Mouse (Mus musculus) Patski (cell line): ENCODE measurements around the gene BC016579. TPM values are rescaled to one million over a fixed set of nuclear protein-coding genes. Genes with fewer than 3 reads are reported as not detected.

Source experiments
- ATAC-seq: fragments of 100-300 bp; one replicate; pipeline ENCODE4 v1.8.0; 2021
- CTCF ChIA-PET: fragments of 350-600 bp; sonication (Branson Sonifier 250); formaldehyde crosslinking; loops from one replicate; lab custom pipeline; 2022; ENCODE audit warnings: inconsistent platforms; lab: Charles Lee
- POLR2A ChIA-PET: fragments of 350-600 bp; sonication (Branson Sonifier 250); formaldehyde crosslinking; loops from one replicate; lab custom pipeline; 2022; ENCODE audit warnings: antibody characterized with exemption, inconsistent platforms; lab: Charles Lee
- DNase-seq: peaks from one replicate; pipeline ENCODE4 v3.0.0-alpha.2; 2011; ENCODE audit warnings: low read depth, low spot score
- H3K27me3 ChIP-seq: fragments of 371-371 bp; one replicate; pipeline ENCODE4 v1.5.1; 2021
- CTCF ChIP-seq: fragments of 100-300 bp; IDR thresholded peaks from one replicate; pipeline ENCODE4 v1.5.1; 2021
- in situ Hi-C: fragments of 300-500 bp; cut with MboI; formaldehyde crosslinking; loops from 3 replicates; pipeline ENCODE4 v1.11.1; 2018; ENCODE audit warnings: low pct_unique_long_range_greater_than_20kb, mixed read lengths
- polyA plus RNA-seq: library from polyadenylated mRNA; unstranded; gene quantifications from one replicate; pipeline ENCODE4 v1.2.3, GENCODE M21; 2021

BC016579 gene
- polyA plus RNA-seq, 1 experiment from 2014 or later, result not detected

GRCm38 (mm10) chr16:45624791-45625190, 29.1 kb downstream of the BC016579 start:
- TF ChIP-seq CTCF, result no peak
- in situ Hi-C loops, result loop anchor here (25.0 kb wide), 1 partner anchor 862 kb away; the partner anchor contains the start of gene Cd200r1
- no peak for DNase-seq
- ATAC-seq, result no peak
- CTCF ChIA-PET, result no interaction called here
- POLR2A ChIA-PET, result no interaction called here
- H3K27me3 ChIP-seq, result peaks cover 6% of the 10 kb centered on the region

DNA sequence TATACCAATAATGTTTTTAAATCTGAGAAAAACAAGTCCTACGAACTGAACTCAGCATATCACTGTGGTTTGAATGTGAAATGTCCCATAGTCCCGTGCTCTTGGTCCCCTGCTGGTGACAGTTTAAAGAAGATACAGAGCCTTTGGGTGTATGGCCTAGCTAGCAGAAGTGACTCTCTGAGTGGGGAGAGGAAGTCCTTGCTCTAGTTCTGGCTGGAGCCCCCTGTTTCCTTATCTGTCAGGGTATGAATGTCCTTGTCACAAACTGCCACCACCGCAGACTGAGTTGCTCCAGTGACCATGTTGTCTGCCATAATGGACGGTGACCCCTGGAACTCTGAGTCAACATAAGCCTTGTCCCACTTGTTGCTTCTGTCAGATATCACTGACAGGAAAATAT, 30.6 kb downstream of the BC016579 start:
- CTCF ChIA-PET, result no interaction called here

DNA sequence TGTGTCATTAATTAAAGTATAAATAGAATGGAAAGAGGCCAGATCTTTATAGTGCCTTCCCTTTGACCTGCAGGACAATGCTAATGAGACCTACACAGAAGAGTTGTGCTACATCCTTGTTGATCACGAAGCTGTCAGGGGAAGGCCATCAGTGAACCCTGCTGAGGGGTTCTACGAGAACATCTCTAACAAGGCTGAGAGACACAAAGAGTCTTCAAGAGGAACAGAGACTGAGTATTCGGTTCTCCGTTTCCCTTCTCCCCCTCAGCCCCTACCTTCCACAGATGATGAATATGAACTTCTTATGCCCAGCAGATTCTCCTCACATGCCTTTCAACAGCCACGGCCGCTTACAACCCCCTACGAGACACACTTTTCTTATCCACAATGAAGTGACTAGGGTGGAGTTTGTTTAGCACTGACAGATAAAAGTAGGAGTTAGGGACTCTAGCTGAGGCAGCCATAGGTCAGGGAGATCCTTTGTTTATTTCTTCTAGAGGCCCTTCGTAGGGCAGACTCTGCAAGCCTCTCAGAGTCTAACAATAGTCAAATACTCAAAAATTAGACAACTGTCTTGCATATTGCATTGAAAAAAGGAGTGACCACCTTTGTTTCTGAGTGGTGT, 34.0 kb downstream of the BC016579 start:
- peaks cover 25% of the 10 kb centered on the region for H3K27me3 ChIP-seq
- no peak for DNase-seq
- ATAC-seq, result no peak
- ChIA-PET CTCF (interaction anchor here (3.0 kb wide), 1 partner anchor 10 kb away, joined by 8 read pairs; no protein-coding TSS in a partner anchor), POLR2A (no interaction called here)
- no peak for TF ChIP-seq CTCF
- in situ Hi-C loops, result no loop called here

More for the DNA sequence above, 30.6 kb downstream of the BC016579 start:
- in situ Hi-C loops, result no loop called here
- TF ChIP-seq CTCF, result no peak
- DNase-seq (no peak), ATAC-seq (no peak)
- peaks cover 12% of the 10 kb centered on the region for H3K27me3 ChIP-seq
- POLR2A ChIA-PET, result no interaction called here

DNA sequence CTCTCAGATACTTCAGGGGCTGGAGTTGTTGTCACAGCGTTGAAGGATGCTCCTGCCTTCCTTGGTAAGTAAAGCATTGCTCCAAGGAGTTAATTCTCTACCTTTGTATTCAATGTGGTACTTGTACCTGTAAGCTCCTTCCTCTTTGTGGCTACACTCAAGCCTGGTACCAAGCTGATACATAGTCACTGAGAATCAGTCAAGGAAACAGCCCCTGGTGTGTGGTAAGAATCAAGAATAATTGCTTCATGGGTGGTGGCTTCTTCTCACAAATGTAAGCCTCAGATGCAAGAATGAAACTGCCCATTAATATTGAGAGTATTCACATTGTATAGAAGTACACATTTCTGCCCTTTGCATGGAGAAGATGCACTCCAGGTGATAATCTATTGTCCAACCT, 37.9 kb downstream of the BC016579 start:
- in situ Hi-C loops, result no loop called here
- no peak for DNase-seq
- ChIA-PET CTCF (interaction anchor here (1.3 to 3.6 kb wide), 3 partner anchors 9 to 423 kb away, joined by 3 to 12 read pairs (median 3); no protein-coding TSS in a partner anchor), POLR2A (no interaction called here)
- H3K27me3 ChIP-seq, result peaks cover 20% of the 10 kb centered on the region
- TF ChIP-seq CTCF, result no peak
- ATAC-seq, result no peak

DNA sequence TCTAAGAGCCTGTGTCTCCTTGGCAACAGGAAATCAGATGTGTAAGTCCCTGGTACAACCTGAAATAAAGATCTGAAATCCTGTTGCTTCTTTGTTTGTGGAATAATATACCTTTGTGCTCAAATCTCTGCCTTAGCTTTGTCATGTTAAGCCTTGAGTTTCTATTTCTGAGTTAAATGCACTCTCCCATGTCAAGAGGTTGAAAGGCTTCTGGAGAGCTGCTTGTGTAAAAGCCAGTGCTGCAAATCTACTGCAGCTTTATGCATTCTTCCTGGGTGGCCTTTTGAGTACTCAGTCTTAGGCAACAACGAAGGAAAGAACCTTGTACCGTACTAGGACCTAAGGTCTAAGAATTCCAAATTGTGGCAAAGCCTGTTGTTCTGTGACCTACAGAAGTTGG, 40.6 kb downstream of the BC016579 start:
- DNase-seq (no peak), ATAC-seq (no peak)
- ChIA-PET POLR2A (no interaction called here), CTCF (interaction anchor here (1.3 kb wide), 1 partner anchor 8 kb away, joined by 6 read pairs; no protein-coding TSS in a partner anchor)
- peaks cover 14% of the 10 kb centered on the region for H3K27me3 ChIP-seq
- no peak for TF ChIP-seq CTCF
- in situ Hi-C loops, result no loop called here

- DNase-seq, result no peak
- POLR2A ChIA-PET, result no interaction called here
- CTCF ChIA-PET, result interaction anchor here (1.5 kb wide), 1 partner anchor 8 kb away, joined by 4 read pairs; no protein-coding TSS in a partner anchor
- peaks cover 6% of the 10 kb centered on the region for H3K27me3 ChIP-seq
- TF ChIP-seq CTCF, result no peak
- ATAC-seq, result no peak
- in situ Hi-C loops, result no loop called here
Observed at GRCm38 (mm10) chr16:45610267-45610666, 43.6 kb downstream of the BC016579 start, which contains the start of gene Gcsam. Gene Gcsam (plus strand): TSS chr16:45610380.

DNA sequence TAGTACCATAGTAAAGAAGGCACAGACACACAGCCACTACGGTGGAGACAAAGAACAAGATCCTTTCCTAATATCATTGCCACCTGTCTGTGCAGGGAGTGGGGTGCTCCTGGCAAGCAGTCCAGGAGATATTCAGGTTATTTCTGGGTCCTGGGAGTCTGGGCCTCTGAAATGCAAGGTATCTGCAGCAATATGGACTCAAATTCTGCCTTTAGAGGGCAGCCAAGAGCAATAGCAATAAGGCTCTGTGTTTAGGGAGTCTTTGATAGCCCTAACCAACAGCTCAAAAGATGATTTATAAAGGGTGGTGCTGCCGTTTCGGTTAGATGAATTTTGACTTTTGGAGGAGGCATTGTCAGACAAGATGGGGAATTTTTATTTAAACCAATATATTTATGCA, 44.6 kb downstream of the BC016579 start:
- H3K27me3 ChIP-seq, result peaks cover 9% of the 10 kb centered on the region
- in situ Hi-C loops, result no loop called here
- ChIA-PET POLR2A (no interaction called here), CTCF (interaction anchor here (1.4 to 1.5 kb wide), 3 partner anchors 9 to 67 kb away, joined by 3 to 6 read pairs (median 4); no protein-coding TSS in a partner anchor)
- peak; percentile 54 for TF ChIP-seq CTCF
- DNase-seq (no peak), ATAC-seq (no peak)

DNA sequence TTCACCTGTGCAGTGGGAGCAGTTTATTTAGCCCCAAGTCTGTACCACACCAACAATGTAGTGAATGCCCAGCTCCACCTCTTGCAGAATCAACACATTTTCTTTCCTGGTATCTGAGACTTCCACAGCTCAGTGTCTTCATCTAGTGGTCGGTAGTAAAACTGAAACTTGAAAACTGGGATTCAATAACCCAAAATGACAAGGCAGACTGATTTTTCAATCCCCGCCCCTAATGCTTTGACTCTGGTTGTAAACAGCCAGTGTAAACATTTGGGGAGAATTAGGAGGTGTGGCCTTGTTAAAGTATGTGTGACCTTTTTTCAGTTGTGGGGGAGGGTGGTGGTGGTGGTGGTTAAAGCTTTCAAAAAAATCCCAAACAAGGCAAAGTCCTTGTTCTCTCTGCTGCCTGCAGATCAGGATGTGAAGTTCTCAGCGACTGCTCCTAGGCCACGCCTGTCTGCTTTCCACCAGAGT, 45.4 kb downstream of the BC016579 start:
- in situ Hi-C loops, result no loop called here
- peak; percentile 53 for TF ChIP-seq CTCF
- H3K27me3 ChIP-seq, result peaks cover 15% of the 10 kb centered on the region
- DNase-seq (no peak), ATAC-seq (peak; percentile 39)
- POLR2A ChIA-PET, result no interaction called here
- CTCF ChIA-PET, result interaction anchor here (0.8 to 1.4 kb wide), 5 partner anchors 22 to 417 kb away, joined by 3 to 6 read pairs (median 3); no protein-coding TSS in a partner anchor

DNA sequence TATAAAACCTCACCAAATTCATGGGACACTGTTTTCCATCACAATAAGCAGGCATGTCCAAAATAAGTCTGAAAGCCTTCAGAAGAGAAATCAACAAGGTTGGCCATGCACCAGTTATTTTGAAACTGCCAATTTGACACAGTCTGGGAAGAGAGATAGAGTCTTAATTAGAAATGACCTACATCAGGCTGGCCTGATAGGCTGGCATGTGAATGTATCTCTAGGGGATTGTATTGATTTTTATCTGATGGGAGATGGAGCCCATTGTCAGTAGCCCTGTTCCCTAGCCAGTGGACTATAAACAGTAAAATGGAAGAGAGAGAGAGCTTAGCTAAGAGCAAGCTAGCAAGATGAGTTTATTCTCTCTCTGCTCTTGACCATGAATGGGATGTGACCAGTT, 58.4 kb downstream of the BC016579 start:
- ChIA-PET POLR2A (no interaction called here), CTCF (no interaction called here)
- no peak for ATAC-seq
- no peak for DNase-seq
- peaks cover 32% of the 10 kb centered on the region for H3K27me3 ChIP-seq
- no peak for TF ChIP-seq CTCF
- in situ Hi-C loops, result no loop called here

- H3K27me3 ChIP-seq, result peaks cover 33% of the 10 kb centered on the region
- TF ChIP-seq CTCF, result no peak
- CTCF ChIA-PET, result no interaction called here
- in situ Hi-C loops, result no loop called here
- ATAC-seq, result no peak
- no peak for DNase-seq
- POLR2A ChIA-PET, result no interaction called here
Observed at GRCm38 (mm10) chr16:45593656-45594055, 60.2 kb downstream of the BC016579 start.

- ChIA-PET POLR2A (no interaction called here), CTCF (interaction anchor here (0.6 to 1.4 kb wide), 4 partner anchors 14 to 609 kb away, joined by 3 read pairs; no protein-coding TSS in a partner anchor)
- TF ChIP-seq CTCF, result peak; percentile 51
- DNase-seq (no peak), ATAC-seq (no peak)
- peaks cover 36% of the 10 kb centered on the region for H3K27me3 ChIP-seq
- in situ Hi-C loops, result no loop called here
Observed at GRCm38 (mm10) chr16:45582512-45582911, 71.4 kb downstream of the BC016579 start.
